Mouse (Mus musculus) bone marrow macrophage, adult 2 months (primary cell): ENCODE data around the gene Gm8857.
"Not testable (repeated sequence)": the region's sequence is repeated elsewhere in the genome, so short reads cannot be mapped to it uniquely, and the experiment has no call there.

Experiments used
- CTCF ChIP-seq: IDR thresholded peaks from 2 replicates; pipeline ENCODE4 v1.5.1; 2012; ENCODE audit warnings: low read depth, mild to moderate bottlenecking, low read length, moderate library complexity
- POLR2A ChIP-seq: IDR thresholded peaks from 2 replicates; pipeline ENCODE4 v1.6.1; 2012; ENCODE audit warnings: mild to moderate bottlenecking, low read depth, low read length, borderline replicate concordance

DNA sequence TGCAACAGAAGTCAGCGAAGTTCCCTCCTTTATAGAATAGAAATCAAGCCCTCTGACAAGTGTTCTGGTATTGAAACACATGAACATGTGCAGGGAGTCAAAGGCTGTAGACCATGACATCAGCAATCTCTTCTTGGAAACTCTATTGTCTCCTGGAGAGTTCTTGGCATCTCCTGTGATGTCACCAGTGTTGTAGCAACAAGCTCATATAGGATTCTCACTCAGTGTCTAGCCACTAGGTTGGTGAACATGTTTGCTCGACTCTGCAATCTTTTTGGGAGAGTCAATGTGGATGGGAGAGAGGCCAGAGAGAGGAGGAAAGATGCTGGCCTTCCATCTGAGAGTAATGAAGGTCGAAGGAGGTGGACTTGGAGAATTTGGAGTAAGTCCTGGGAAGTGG, at the start of gene Gm8857, which contains the start of gene Gm8871:
- TF ChIP-seq CTCF, POLR2A: not testable (repeated sequence)
